Mouse (Mus musculus): ENCODE results near the gene Crat. TPM values are rescaled to one million over a fixed set of nuclear protein-coding genes. Genes with fewer than 3 reads are reported as not detected.

Gene Crat
- polyA plus RNA-seq, 1 experiment from 2014 or later = 42.9 TPM

DNA sequence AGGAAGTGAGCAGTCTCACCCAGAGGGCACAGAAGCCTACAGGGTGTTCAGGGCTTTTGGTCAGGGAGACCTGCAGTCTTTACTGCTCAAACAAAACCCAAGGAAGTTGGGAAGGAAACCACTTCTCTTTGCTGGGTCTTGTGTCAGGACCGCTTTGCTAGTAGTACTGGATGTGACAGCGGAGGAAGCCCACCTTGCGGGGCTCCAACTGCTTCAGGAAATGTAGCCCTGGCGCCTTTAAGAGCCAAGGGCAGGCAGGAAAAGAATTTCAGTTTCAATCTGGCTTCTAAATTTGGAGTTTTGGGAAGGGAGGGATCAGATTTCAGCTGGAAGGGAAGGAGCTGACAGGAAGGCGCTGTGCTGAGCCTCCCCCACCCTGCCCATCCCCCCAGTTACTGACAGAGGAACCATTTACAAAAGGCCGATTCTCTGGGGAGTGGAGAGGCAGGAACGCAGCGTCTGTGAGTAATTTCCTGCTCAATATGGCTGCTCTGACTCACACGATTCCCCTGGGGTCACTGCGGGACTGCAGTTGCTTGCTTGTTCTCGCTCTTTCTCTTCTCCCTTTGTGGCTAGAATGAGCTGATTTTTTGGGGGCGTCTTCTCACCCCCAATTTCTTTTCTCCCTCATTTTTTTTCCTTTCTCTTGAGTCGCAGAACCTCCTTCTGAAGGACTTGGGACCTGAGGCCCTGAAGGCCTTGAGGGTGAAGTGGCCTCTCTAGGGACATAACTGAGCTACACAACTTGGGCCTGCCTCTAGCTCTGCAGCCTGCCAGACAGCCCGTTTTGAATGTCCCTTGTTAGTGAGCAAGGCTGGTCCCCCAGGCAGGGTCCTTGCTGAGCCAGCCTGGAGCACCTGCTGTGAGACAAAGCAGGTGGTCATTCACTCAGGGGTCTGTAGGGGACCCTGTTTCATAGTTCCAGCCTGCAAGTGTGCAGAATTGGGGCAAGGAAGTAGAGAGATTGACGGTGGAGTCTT, 26.2 kb upstream of the Crat start:
- peak; percentile 99 for DNase-seq (ENCODE audit: low spot score)
- H3K36me3 ChIP-seq (ENCODE audit: insufficient read depth, low read length) = peaks cover 31% of the 10 kb centered on the region
- no peaks in the 10 kb centered on the region for H3K27me3 ChIP-seq (ENCODE audit: insufficient read depth, low read length)
- peak; percentile 67 for ATAC-seq (replicated peaks; ENCODE audit: low FRiP score, low read depth)
- H3K9me3 ChIP-seq (replicated peaks; ENCODE audit: low read length) = no peaks in the 10 kb centered on the region
- H3K4me3 ChIP-seq (replicated peaks; ENCODE audit: low read depth, low read length) = peak overlapping the region; percentile 11
- H3K4me1 ChIP-seq (replicated peaks; ENCODE audit: insufficient read depth, low read length) = peaks cover 54% of the 10 kb centered on the region
- peak overlapping the region; percentile 60 for H3K9ac ChIP-seq (ENCODE audit: low read depth, low read length)
- peak overlapping the region; percentile 98 for H3K27ac ChIP-seq
- TF ChIP-seq CTCF (IDR thresholded peaks at IDR 0.05; ENCODE audit: low read depth) = no peak
- H3K4me2 ChIP-seq (ENCODE audit: low read length) = peak overlapping the region; percentile 54
- WGBS = 2% methylated on average over 15 of the region's 15 CpGs

DNA sequence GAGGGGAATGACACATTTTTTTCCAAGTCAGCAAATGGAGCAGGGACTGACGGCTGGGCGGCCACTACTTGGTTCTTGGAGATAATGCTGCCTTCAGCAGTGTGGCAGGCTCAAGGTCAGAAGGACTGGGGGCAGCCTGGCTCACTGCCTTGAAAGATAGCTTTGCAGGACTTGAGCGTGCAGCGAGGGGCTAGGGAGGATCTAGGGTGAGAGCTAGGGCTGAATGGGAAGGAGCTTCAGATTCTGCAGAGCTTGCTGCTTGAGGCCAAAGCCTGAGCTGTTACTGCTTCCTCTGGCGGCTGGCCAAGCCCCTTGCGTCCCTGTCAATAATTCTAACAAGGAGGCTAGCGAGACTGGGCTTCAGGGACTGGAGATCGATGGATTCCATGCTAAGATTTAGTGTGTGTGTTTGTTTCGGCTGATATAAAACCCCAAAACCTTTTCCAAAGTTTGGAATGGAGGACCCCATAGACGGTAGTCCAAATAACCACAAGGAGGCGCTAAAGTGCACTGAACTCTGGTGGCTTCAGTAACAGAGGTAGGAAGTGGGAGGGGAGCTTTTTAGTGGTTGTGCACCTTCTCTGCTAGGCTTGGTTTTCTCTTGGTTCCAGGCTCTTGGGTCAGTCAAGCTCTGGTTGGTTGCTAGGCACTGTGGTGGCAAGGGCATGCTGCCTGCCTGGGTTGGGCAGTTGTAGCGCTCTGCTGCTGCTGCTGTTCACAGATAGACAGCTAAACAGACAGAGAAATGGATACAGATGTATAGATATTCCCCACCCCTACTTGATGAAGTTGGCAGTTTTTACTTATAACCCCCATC, 25.3 kb upstream of the Crat start:
- peaks cover 31% of the 10 kb centered on the region for H3K36me3 ChIP-seq (ENCODE audit: insufficient read depth, low read length)
- DNase-seq (ENCODE audit: low spot score) (peak; percentile 97), ATAC-seq (replicated peaks; ENCODE audit: low FRiP score, low read depth) (peak; percentile 62)
- peak overlapping the region; percentile 41 for H3K9ac ChIP-seq (ENCODE audit: low read depth, low read length)
- WGBS = 10% methylated on average over 12 of the region's 12 CpGs
- no peaks in the 10 kb centered on the region for H3K9me3 ChIP-seq (replicated peaks; ENCODE audit: low read length)
- peak overlapping the region; percentile 98 for H3K27ac ChIP-seq
- H3K4me1 ChIP-seq (replicated peaks; ENCODE audit: insufficient read depth, low read length) = peaks cover 51% of the 10 kb centered on the region
- no peak overlapping the region for H3K4me3 ChIP-seq (replicated peaks; ENCODE audit: low read depth, low read length)
- peak overlapping the region; percentile 54 for H3K4me2 ChIP-seq (ENCODE audit: low read length)
- H3K27me3 ChIP-seq (ENCODE audit: insufficient read depth, low read length) = no peaks in the 10 kb centered on the region
- peak; percentile 92 for TF ChIP-seq CTCF (IDR thresholded peaks at IDR 0.05; ENCODE audit: low read depth)

DNA sequence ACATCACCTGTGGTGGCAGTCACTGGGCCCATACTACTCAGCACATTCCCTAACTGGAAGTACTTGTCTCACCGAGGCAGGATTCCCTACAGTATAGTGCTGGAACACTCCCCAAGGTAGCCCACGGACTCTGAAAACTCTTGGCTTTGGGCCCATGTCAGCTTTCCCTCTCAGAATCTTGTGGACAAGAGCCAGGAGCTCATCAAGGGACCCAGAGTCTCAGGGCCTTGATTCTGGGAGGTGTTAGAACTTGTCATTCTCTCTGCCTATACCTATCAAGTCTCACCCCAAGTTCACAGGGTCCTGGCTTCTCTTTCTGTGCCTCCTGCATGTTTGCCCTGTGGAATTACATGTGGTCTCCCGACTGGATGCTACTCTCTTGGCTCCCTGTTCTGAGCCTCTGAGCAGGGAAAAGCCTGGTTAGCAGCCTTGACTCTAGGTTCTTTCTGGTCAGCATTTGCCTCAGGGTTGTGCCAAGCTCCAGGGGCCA, 24.6 kb upstream of the Crat start:
- DNase-seq (ENCODE audit: low spot score) = no peak
- 37% methylated on average over 3 of the region's 3 CpGs for WGBS

GRCm38 (mm10) chr2:30439631-30440030, 24.0 kb upstream of the Crat start:
- H3K36me3 ChIP-seq (ENCODE audit: insufficient read depth, low read length) = peaks cover 31% of the 10 kb centered on the region
- no peaks in the 10 kb centered on the region for H3K27me3 ChIP-seq (ENCODE audit: insufficient read depth, low read length)
- ATAC-seq (replicated peaks; ENCODE audit: low FRiP score, low read depth) (no peak), DNase-seq (ENCODE audit: low spot score) (no peak)
- H3K9ac ChIP-seq (ENCODE audit: low read depth, low read length) = peak overlapping the region; percentile 37; the same call in 1 of the 2 replicates
- no peak for TF ChIP-seq CTCF (IDR thresholded peaks at IDR 0.05; ENCODE audit: low read depth)
- peaks cover 39% of the 10 kb centered on the region for H3K4me1 ChIP-seq (replicated peaks; ENCODE audit: insufficient read depth, low read length)
- no peak overlapping the region for H3K4me3 ChIP-seq (replicated peaks; ENCODE audit: low read depth, low read length)
- WGBS = 84% methylated on average over 6 of the region's 6 CpGs
- no peak overlapping the region for H3K4me2 ChIP-seq (ENCODE audit: low read length)
- H3K27ac ChIP-seq = peak overlapping the region; percentile 98
- H3K9me3 ChIP-seq (replicated peaks; ENCODE audit: low read length) = no peaks in the 10 kb centered on the region

More for the DNA sequence above, 24.6 kb upstream of the Crat start:
- Histone ChIP-seq H3K4me2 (ENCODE audit: low read length) (no peak overlapping the region), H3K9me3 (replicated peaks; ENCODE audit: low read length) (no peaks in the 10 kb centered on the region), H3K4me3 (replicated peaks; ENCODE audit: low read depth, low read length) (no peak overlapping the region), H3K27ac (peak overlapping the region; percentile 98), H3K27me3 (ENCODE audit: insufficient read depth, low read length) (no peaks in the 10 kb centered on the region), H3K9ac (ENCODE audit: low read depth, low read length) (peak overlapping the region; percentile 41), H3K36me3 (ENCODE audit: insufficient read depth, low read length) (peaks cover 31% of the 10 kb centered on the region), H3K4me1 (replicated peaks; ENCODE audit: insufficient read depth, low read length) (peaks cover 45% of the 10 kb centered on the region)
- no peak for TF ChIP-seq CTCF (IDR thresholded peaks at IDR 0.05; ENCODE audit: low read depth)
- no peak for ATAC-seq (replicated peaks; ENCODE audit: low FRiP score, low read depth)

DNA sequence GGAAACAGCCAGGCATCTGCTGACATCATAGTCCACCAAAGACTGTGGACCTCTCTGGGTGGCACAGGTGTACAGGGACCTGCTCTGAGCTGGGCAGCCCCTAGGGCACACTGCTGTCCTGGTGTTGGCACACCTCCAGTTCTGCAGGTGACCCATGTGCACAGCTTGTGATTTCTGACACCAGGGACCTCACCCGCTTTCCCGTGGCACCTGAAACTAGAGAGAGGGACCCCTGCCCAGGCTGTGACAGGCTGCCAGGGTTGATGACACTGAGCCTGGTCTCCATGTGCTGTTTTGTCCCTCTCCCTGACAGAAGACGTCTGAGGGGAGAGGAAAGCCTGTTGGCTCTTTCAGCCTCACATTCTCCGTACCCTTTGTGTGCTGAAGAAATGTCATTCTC, 22.2 kb upstream of the Crat start:
- Histone ChIP-seq H3K4me2 (ENCODE audit: low read length) (no peak overlapping the region), H3K4me3 (replicated peaks; ENCODE audit: low read depth, low read length) (no peak overlapping the region), H3K4me1 (replicated peaks; ENCODE audit: insufficient read depth, low read length) (peaks cover 21% of the 10 kb centered on the region), H3K27me3 (ENCODE audit: insufficient read depth, low read length) (no peaks in the 10 kb centered on the region), H3K9ac (ENCODE audit: low read depth, low read length) (no peak overlapping the region), H3K27ac (no peak overlapping the region), H3K36me3 (ENCODE audit: insufficient read depth, low read length) (peaks cover 34% of the 10 kb centered on the region), H3K9me3 (replicated peaks; ENCODE audit: low read length) (no peaks in the 10 kb centered on the region)
- ATAC-seq (replicated peaks; ENCODE audit: low FRiP score, low read depth) (no peak), DNase-seq (ENCODE audit: low spot score) (no peak)
- 90% methylated on average over 4 of the region's 4 CpGs for WGBS
- TF ChIP-seq CTCF (IDR thresholded peaks at IDR 0.05; ENCODE audit: low read depth) = no peak

DNA sequence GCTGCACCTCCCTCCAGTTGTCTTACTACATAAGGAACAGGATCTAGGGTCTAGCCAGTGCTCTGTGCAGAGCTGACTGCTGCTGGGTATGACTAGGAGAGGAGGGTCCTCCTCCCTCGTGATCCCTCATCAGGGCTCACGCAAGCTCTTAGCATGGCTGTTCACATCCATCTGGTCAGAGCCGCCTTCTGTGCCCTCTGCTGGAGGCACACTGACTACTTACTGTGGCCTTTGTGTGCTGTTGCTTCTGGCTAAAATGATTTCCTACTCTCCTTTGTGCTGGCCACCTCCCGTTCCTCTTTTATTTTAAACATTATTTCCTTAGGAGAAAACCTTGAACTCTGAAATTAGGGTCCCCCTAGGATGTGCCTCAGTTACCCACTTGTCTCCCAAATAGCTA, 21.2 kb upstream of the Crat start:
- Histone ChIP-seq H3K27ac (no peak overlapping the region), H3K9me3 (replicated peaks; ENCODE audit: low read length) (no peaks in the 10 kb centered on the region), H3K4me3 (replicated peaks; ENCODE audit: low read depth, low read length) (no peak overlapping the region), H3K27me3 (ENCODE audit: insufficient read depth, low read length) (no peaks in the 10 kb centered on the region), H3K4me2 (ENCODE audit: low read length) (no peak overlapping the region), H3K36me3 (ENCODE audit: insufficient read depth, low read length) (peaks cover 42% of the 10 kb centered on the region), H3K9ac (ENCODE audit: low read depth, low read length) (no peak overlapping the region), H3K4me1 (replicated peaks; ENCODE audit: insufficient read depth, low read length) (peaks cover 12% of the 10 kb centered on the region)
- 78% methylated on average over 4 of the region's 4 CpGs for WGBS
- TF ChIP-seq CTCF (IDR thresholded peaks at IDR 0.05; ENCODE audit: low read depth) = no peak
- ATAC-seq (replicated peaks; ENCODE audit: low FRiP score, low read depth) (no peak), DNase-seq (ENCODE audit: low spot score) (no peak)
